Mouse (Mus musculus) brown adipose tissue, adult 24 weeks (tissue): ENCODE measurements around the gene Fdx1l. TPM values are rescaled to one million over a fixed set of nuclear protein-coding genes. Genes with fewer than 3 reads are reported as not detected.

Source experiments
- H3K27ac ChIP-seq: fragments of 200-500 bp; replicated peaks from 2 replicates; pipeline ENCODE4 v1.5.1; 2012; ENCODE audit warnings: low read depth, mild to moderate bottlenecking, low read length
- H3K4me1 ChIP-seq: fragments of 200-500 bp; 2 replicates; pipeline ENCODE4 v1.6.1; 2012; ENCODE audit warnings: low read length, mixed read lengths; ENCODE audit not compliant: control insufficient read depth, insufficient read depth, insufficient read length
- H3K4me3 ChIP-seq: fragments of 200-500 bp; 2 replicates; pipeline ENCODE4 v1.5.1; 2012; ENCODE audit warnings: low read depth, mild to moderate bottlenecking, low read length, moderate library complexity; ENCODE audit not compliant: insufficient read depth
- polyA plus RNA-seq: library from polyadenylated mRNA; stranded (reverse); fragments of >200 nt; gene quantifications from 2 replicates; pipeline ENCODE4 v1.2.4, GENCODE M21; 2012; ENCODE audit not compliant: missing spikeins, insufficient read depth, insufficient read length

Fdx1l gene
- polyA plus RNA-seq = 52.7 and 55.1 TPM in 2 replicates

- H3K4me3 ChIP-seq = peak within 1 kb of the TSS; percentile 80
- H3K27ac ChIP-seq = peak within 1 kb of the TSS; percentile 78
- peaks cover 7% of the 10 kb centered on the region; the same call in 1 of the 2 replicates for H3K4me1 ChIP-seq
These were observed at the start of gene Fdx1l, which contains the start of gene Gm49373 for GRCm38 (mm10) chr9:21073044-21073840. TSS of gene Fdx1l (minus strand) at chr9:21073614. TSS of gene Gm49373 (minus strand) at chr9:21073096.

GRCm38 (mm10) chr9:21121483-21121882 is 48.1 kb upstream of the Fdx1l start:
- Histone ChIP-seq H3K4me1 (no peaks in the 10 kb centered on the region), H3K27ac (no peak overlapping the region), H3K4me3 (no peak overlapping the region)

- H3K4me3 ChIP-seq = no peak overlapping the region
- no peaks in the 10 kb centered on the region for H3K4me1 ChIP-seq
- H3K27ac ChIP-seq = no peak overlapping the region
These were observed 43.7 kb upstream of the Fdx1l start for GRCm38 (mm10) chr9:21117073-21117472.

GRCm38 (mm10) chr9:21115105-21115504 is 41.7 kb upstream of the Fdx1l start:
- Histone ChIP-seq H3K4me3 (no peak overlapping the region), H3K4me1 (no peaks in the 10 kb centered on the region), H3K27ac (no peak overlapping the region)

- Histone ChIP-seq H3K4me3 (no peak overlapping the region), H3K4me1 (no peaks in the 10 kb centered on the region)
These were observed 40.8 kb upstream of the Fdx1l start for GRCm38 (mm10) chr9:21114190-21114589.

GRCm38 (mm10) chr9:21113751-21114150 is 40.3 kb upstream of the Fdx1l start:
- no peaks in the 10 kb centered on the region for H3K4me1 ChIP-seq
- H3K27ac ChIP-seq = no peak overlapping the region
- H3K4me3 ChIP-seq = no peak overlapping the region

More at GRCm38 (mm10) chr9:21114190-21114589, 40.8 kb upstream of the Fdx1l start:
- H3K27ac ChIP-seq = no peak overlapping the region

- Histone ChIP-seq H3K4me1 (no peaks in the 10 kb centered on the region), H3K4me3 (no peak overlapping the region), H3K27ac (no peak overlapping the region)
These were observed 34.3 kb upstream of the Fdx1l start for GRCm38 (mm10) chr9:21107607-21108237.

GRCm38 (mm10) chr9:21105760-21106564 is 32.5 kb upstream of the Fdx1l start:
- Histone ChIP-seq H3K27ac (no peak overlapping the region), H3K4me3 (no peak overlapping the region), H3K4me1 (no peaks in the 10 kb centered on the region)

GRCm38 (mm10) chr9:21104814-21105213 is 31.4 kb upstream of the Fdx1l start:
- Histone ChIP-seq H3K4me3 (no peak overlapping the region), H3K4me1 (no peaks in the 10 kb centered on the region), H3K27ac (no peak overlapping the region)

GRCm38 (mm10) chr9:21102076-21102475 is 28.7 kb upstream of the Fdx1l start:
- Histone ChIP-seq H3K4me1 (no peaks in the 10 kb centered on the region), H3K27ac (no peak overlapping the region), H3K4me3 (no peak overlapping the region)

GRCm38 (mm10) chr9:21100447-21101161 is 27.2 kb upstream of the Fdx1l start:
- Histone ChIP-seq H3K4me1 (no peaks in the 10 kb centered on the region), H3K4me3 (no peak overlapping the region), H3K27ac (no peak overlapping the region)

GRCm38 (mm10) chr9:21097793-21098192 is 24.4 kb upstream of the Fdx1l start:
- Histone ChIP-seq H3K4me3 (no peak overlapping the region), H3K4me1 (no peaks in the 10 kb centered on the region), H3K27ac (no peak overlapping the region)

GRCm38 (mm10) chr9:21095958-21096357 is 22.5 kb upstream of the Fdx1l start:
- Histone ChIP-seq H3K27ac (no peak overlapping the region), H3K4me3 (no peak overlapping the region), H3K4me1 (peaks cover under 1% of the 10 kb centered on the region; the same call in 1 of the 2 replicates)

GRCm38 (mm10) chr9:21093423-21093822 is 20.0 kb upstream of the Fdx1l start:
- no peak overlapping the region for H3K27ac ChIP-seq
- H3K4me1 ChIP-seq = peaks cover 6% of the 10 kb centered on the region
- H3K4me3 ChIP-seq = no peak overlapping the region
